Mouse (Mus musculus): ENCODE results near the gene Nme9. TPM values are rescaled to one million over a fixed set of nuclear protein-coding genes. Genes with fewer than 3 reads are reported as not detected.

Nme9 gene
- polyA plus RNA-seq, 1 experiment from 2014 or later: not detected

GRCm38 (mm10) chr9:99441647-99442433 lies 9.4 kb upstream of the Nme9 start:
- H3K36me3 ChIP-seq (ENCODE audit: control insufficient read depth, insufficient read depth, low read length): no peaks in the 10 kb centered on the region
- 96% methylated on average over 4 of the region's 4 CpGs for WGBS
- no peaks in the 10 kb centered on the region for H3K9me3 ChIP-seq (ENCODE audit: control insufficient read depth, low read length)
- no peaks in the 10 kb centered on the region for H3K27me3 ChIP-seq (ENCODE audit: control insufficient read depth, insufficient read depth, low read length)
- ATAC-seq (ENCODE audit: low read depth): peak; percentile 25; the same call in 1 of the 2 replicates
- H3K9ac ChIP-seq (replicated peaks; ENCODE audit: low read depth, low read length): no peak overlapping the region
- H3K4me1 ChIP-seq (ENCODE audit: control insufficient read depth, insufficient read depth, low read length): peaks cover 5% of the 10 kb centered on the region
- H3K4me3 ChIP-seq (ENCODE audit: low read depth, low read length): no peak overlapping the region
- no peak overlapping the region for H3K27ac ChIP-seq (ENCODE audit: low read depth, low read length)
- no peak overlapping the region for H3K4me2 ChIP-seq (ENCODE audit: low read depth, low read length)

DNA sequence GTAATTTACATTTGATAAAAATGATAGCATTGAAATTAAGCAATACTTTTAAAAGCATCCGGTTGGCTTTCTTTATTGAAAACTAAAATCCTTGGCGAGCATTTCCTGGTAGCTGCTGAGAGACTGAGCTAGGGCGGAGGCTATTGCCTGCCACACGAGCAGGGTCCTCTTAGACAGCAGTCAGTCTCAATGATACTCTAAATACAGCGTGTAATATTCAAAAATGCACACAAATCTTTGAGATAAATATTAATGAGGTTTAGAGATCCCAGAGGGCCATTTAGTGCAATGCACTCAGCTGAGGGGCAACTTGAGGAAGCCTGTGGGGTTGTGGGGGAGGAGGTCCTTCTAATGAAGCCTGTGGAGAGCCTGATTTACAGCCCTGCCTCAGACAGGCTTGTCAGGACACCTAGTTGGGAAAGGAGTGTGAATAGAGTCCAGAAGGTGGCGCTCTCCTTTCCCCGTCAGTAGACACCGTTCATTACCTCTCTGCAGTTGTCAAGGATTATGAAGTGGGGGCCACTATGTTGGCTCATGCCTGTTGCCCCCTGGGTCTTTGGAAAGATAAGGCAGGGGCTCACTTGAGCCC lies 6.6 kb upstream of the Nme9 start:
- no peak overlapping the region for H3K4me2 ChIP-seq (ENCODE audit: low read depth, low read length)
- peak; percentile 65; the same call in 1 of the 2 replicates for ATAC-seq (ENCODE audit: low read depth)
- H3K9ac ChIP-seq (replicated peaks; ENCODE audit: low read depth, low read length): no peak overlapping the region
- H3K27me3 ChIP-seq (ENCODE audit: control insufficient read depth, insufficient read depth, low read length): no peaks in the 10 kb centered on the region
- no peak overlapping the region for H3K4me3 ChIP-seq (ENCODE audit: low read depth, low read length)
- no peaks in the 10 kb centered on the region; the same call in 1 of the 2 replicates for H3K4me1 ChIP-seq (ENCODE audit: control insufficient read depth, insufficient read depth, low read length)
- no peaks in the 10 kb centered on the region for H3K9me3 ChIP-seq (ENCODE audit: control insufficient read depth, low read length)
- WGBS: 26% methylated on average over 8 of the region's 8 CpGs
- no peaks in the 10 kb centered on the region for H3K36me3 ChIP-seq (ENCODE audit: control insufficient read depth, insufficient read depth, low read length)
- no peak overlapping the region for H3K27ac ChIP-seq (ENCODE audit: low read depth, low read length)

- no peaks in the 10 kb centered on the region for H3K9me3 ChIP-seq (ENCODE audit: control insufficient read depth, low read length)
- H3K9ac ChIP-seq (replicated peaks; ENCODE audit: low read depth, low read length): no peak overlapping the region
- no peak for ATAC-seq (ENCODE audit: low read depth)
- no peak overlapping the region for H3K4me2 ChIP-seq (ENCODE audit: low read depth, low read length)
- H3K4me3 ChIP-seq (ENCODE audit: low read depth, low read length): no peak overlapping the region
- no peaks in the 10 kb centered on the region for H3K36me3 ChIP-seq (ENCODE audit: control insufficient read depth, insufficient read depth, low read length)
- H3K27ac ChIP-seq (ENCODE audit: low read depth, low read length): no peak overlapping the region
- no peaks in the 10 kb centered on the region; the same call in 1 of the 2 replicates for H3K4me1 ChIP-seq (ENCODE audit: control insufficient read depth, insufficient read depth, low read length)
- H3K27me3 ChIP-seq (ENCODE audit: control insufficient read depth, insufficient read depth, low read length): no peaks in the 10 kb centered on the region
Observed at GRCm38 (mm10) chr9:99446259-99446658, 5.0 kb upstream of the Nme9 start.

DNA sequence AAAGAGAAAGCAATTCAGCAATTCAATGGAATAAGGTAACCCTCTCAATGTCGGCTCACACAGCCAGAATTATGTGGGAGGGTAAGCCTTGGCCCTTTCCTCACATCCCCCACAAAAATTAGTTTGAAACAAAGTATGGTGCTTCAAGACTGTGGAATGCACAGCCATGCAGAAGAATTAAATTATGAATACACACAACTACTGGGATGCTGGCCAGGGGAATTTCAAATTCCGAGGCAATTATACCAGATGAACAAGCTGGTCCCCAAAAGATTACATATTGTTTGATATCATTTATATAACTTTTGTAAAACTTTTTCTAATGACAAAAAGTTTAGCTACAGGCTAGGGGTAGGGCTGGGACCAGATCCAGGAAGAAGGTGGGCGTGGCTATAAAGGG lies 4.0 kb upstream of the Nme9 start:
- H3K27me3 ChIP-seq (ENCODE audit: control insufficient read depth, insufficient read depth, low read length): no peaks in the 10 kb centered on the region
- H3K4me2 ChIP-seq (ENCODE audit: low read depth, low read length): no peak overlapping the region
- no peak overlapping the region for H3K27ac ChIP-seq (ENCODE audit: low read depth, low read length)
- no peaks in the 10 kb centered on the region for H3K9me3 ChIP-seq (ENCODE audit: control insufficient read depth, low read length)
- no peaks in the 10 kb centered on the region; the same call in 1 of the 2 replicates for H3K4me1 ChIP-seq (ENCODE audit: control insufficient read depth, insufficient read depth, low read length)
- no peaks in the 10 kb centered on the region for H3K36me3 ChIP-seq (ENCODE audit: control insufficient read depth, insufficient read depth, low read length)
- H3K9ac ChIP-seq (replicated peaks; ENCODE audit: low read depth, low read length): no peak overlapping the region
- WGBS: 87% methylated on average over 3 of the region's 3 CpGs
- no peak overlapping the region for H3K4me3 ChIP-seq (ENCODE audit: low read depth, low read length)
- ATAC-seq (ENCODE audit: low read depth): no peak

- Histone ChIP-seq H3K4me3 (ENCODE audit: low read depth, low read length) (no peak overlapping the region), H3K4me2 (ENCODE audit: low read depth, low read length) (no peak overlapping the region), H3K27ac (ENCODE audit: low read depth, low read length) (no peak overlapping the region), H3K4me1 (ENCODE audit: control insufficient read depth, insufficient read depth, low read length) (no peaks in the 10 kb centered on the region; the same call in 1 of the 2 replicates), H3K9ac (replicated peaks; ENCODE audit: low read depth, low read length) (no peak overlapping the region), H3K27me3 (ENCODE audit: control insufficient read depth, insufficient read depth, low read length) (no peaks in the 10 kb centered on the region), H3K9me3 (ENCODE audit: control insufficient read depth, low read length) (no peaks in the 10 kb centered on the region), H3K36me3 (ENCODE audit: control insufficient read depth, insufficient read depth, low read length) (no peaks in the 10 kb centered on the region)
- 49% methylated on average over 9 of the region's 9 CpGs for WGBS
- no peak for ATAC-seq (ENCODE audit: low read depth)
Observed at GRCm38 (mm10) chr9:99449886-99450647, 1.2 kb upstream of the Nme9 start.

GRCm38 (mm10) chr9:99454211-99454610 lies 2.9 kb downstream of the Nme9 start:
- H3K36me3 ChIP-seq (ENCODE audit: control insufficient read depth, insufficient read depth, low read length): no peaks in the 10 kb centered on the region
- no peaks in the 10 kb centered on the region for H3K4me1 ChIP-seq (ENCODE audit: control insufficient read depth, insufficient read depth, low read length)
- no peak overlapping the region for H3K27ac ChIP-seq (ENCODE audit: low read depth, low read length)
- no peaks in the 10 kb centered on the region for H3K9me3 ChIP-seq (ENCODE audit: control insufficient read depth, low read length)
- H3K4me3 ChIP-seq (ENCODE audit: low read depth, low read length): no peak overlapping the region
- H3K27me3 ChIP-seq (ENCODE audit: control insufficient read depth, insufficient read depth, low read length): no peaks in the 10 kb centered on the region
- no peak overlapping the region for H3K4me2 ChIP-seq (ENCODE audit: low read depth, low read length)
- no peak overlapping the region for H3K9ac ChIP-seq (replicated peaks; ENCODE audit: low read depth, low read length)
- no peak for ATAC-seq (ENCODE audit: low read depth)
- WGBS: 77% methylated on average over 4 of the region's 4 CpGs

DNA sequence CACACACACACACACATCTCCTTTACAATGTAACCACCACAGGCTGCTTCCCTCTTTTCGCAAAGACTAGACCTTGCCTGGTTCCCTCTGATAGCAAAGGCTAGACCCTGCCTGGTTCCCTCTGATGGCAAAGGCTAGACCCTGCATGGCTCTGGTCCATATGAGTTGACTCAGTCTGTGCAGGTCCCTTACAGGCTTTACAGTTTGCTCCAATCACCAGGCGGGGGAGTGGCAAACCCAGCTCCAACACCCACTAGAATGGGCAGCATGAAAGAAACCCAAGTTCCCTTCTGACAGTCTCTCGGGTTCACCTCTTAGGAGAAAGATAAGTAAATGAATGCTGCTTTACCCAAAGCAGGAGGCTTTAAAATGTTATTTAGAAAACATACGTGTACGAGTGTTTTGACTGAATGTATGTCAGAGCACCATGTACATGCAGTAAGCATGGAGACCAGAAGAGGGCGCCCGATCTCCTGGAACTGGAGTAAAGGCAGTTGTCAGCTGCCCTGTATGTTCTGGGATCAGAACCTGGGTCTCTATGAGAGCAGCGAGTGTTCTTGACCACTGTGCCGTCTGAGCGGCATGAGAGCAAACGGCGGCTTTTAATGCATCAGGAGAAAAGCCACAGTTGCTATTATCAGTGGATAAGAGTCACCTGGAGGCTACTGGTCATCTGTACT lies 7.4 kb downstream of the Nme9 start:
- Histone ChIP-seq H3K36me3 (ENCODE audit: control insufficient read depth, insufficient read depth, low read length) (no peaks in the 10 kb centered on the region), H3K4me1 (ENCODE audit: control insufficient read depth, insufficient read depth, low read length) (no peaks in the 10 kb centered on the region), H3K27ac (ENCODE audit: low read depth, low read length) (no peak overlapping the region), H3K9me3 (ENCODE audit: control insufficient read depth, low read length) (no peaks in the 10 kb centered on the region), H3K4me3 (ENCODE audit: low read depth, low read length) (no peak overlapping the region), H3K4me2 (ENCODE audit: low read depth, low read length) (no peak overlapping the region), H3K9ac (replicated peaks; ENCODE audit: low read depth, low read length) (no peak overlapping the region), H3K27me3 (ENCODE audit: control insufficient read depth, insufficient read depth, low read length) (no peaks in the 10 kb centered on the region)
- no peak for ATAC-seq (ENCODE audit: low read depth)
- 47% methylated on average over 12 of the region's 12 CpGs for WGBS

DNA sequence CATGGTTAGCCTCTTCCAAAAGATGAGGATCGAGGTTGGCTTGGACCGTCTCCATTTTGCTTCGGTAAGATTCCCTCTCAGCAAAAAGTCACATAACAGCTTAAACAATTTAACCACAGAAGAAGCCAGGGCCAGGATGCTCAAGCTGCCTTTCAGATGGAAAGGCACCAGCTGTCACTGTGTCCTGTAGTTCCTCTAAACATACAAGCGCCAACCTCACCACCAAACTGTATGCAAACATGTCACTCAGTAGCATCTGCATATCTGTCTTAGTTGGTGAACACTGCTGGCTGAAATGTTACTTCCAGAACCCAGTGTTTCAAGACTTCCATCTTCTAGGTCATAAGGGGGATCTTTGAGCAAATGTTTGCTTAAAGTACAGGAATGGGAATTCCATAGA lies 8.5 kb downstream of the Nme9 start:
- Histone ChIP-seq H3K4me3 (ENCODE audit: low read depth, low read length) (no peak overlapping the region), H3K4me1 (ENCODE audit: control insufficient read depth, insufficient read depth, low read length) (no peaks in the 10 kb centered on the region), H3K27ac (ENCODE audit: low read depth, low read length) (no peak overlapping the region), H3K27me3 (ENCODE audit: control insufficient read depth, insufficient read depth, low read length) (no peaks in the 10 kb centered on the region), H3K4me2 (ENCODE audit: low read depth, low read length) (no peak overlapping the region), H3K9me3 (ENCODE audit: control insufficient read depth, low read length) (no peaks in the 10 kb centered on the region), H3K36me3 (ENCODE audit: control insufficient read depth, insufficient read depth, low read length) (no peaks in the 10 kb centered on the region), H3K9ac (replicated peaks; ENCODE audit: low read depth, low read length) (no peak overlapping the region)
- ATAC-seq (ENCODE audit: low read depth): no peak
- WGBS: 94% methylated on average over 4 of the region's 4 CpGs
